Mouse (Mus musculus) fat pad, adult 2 months (tissue): ENCODE measurements around the gene Clca2.

ENCODE experiments used
- DNase-seq: peaks from one replicate; pipeline ENCODE4 v3.0.0-alpha.2; 2011; ENCODE audit warnings: low read depth, low spot score; ENCODE audit errors: extremely low read depth

Gene Clca2

DNA sequence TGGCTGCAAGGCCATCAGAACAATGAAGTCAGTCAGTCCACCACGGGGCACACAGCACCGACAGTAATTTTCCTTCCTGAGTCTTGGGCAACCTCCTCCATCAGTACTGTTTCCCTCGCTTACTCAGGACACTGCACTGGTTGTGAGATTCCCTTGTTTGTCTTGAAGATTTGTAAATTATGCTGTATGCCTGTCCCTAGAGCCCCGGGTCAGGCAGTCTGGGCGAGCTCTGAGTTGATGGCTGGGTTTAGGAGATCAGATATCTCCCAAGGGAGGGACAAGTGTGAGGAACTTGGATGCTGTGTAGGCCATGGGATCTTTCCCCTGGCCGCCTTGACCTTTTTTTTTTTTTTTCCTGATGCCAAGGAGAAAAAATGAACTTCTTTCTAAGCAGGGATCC is at the start of gene Clca2:
Clca2 (minus strand) TSS at position 153 of the 400 bp plus-strand sequence.
- no peak for DNase-seq

DNA sequence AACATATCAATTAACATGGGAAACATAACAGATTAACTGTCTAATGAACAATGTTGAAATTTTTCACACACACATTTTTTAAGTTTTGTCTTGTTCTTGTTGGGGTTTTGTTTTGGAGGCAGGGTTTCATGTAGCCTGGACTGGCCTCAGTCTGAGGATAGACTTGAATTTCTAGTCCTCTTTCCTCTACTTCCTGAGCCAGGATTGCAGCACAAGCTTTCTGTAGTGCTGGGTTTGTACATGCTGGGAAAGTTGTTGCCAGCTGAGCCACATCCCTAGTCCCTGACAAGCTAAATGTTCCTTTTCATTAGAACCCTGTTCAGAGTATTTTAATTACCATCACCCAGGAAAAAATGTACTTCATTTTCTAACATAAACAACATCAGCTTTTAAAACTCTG is 48.7 kb upstream of the Clca2 start:
- DNase-seq: peak; percentile 71

DNA sequence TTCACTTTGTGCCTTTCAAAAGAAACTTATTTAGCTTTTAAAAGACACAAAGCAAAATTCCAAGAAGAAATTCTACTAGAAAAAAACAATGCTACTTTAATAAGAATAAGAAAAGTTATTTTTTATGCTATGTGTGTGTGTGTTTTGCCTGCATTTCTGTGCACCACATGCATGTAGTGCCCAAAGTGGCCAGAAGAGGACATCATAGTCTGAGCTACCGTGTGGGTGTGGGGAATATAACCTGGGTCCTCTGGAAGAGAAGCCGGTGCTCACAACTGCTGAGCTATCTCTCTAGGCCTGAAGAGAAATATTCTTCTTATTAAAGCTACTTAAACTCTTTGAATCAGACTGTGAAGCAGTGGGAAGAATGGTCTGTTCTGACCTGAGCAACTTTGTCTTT is 48.2 kb upstream of the Clca2 start:
- DNase-seq: no peak

DNA sequence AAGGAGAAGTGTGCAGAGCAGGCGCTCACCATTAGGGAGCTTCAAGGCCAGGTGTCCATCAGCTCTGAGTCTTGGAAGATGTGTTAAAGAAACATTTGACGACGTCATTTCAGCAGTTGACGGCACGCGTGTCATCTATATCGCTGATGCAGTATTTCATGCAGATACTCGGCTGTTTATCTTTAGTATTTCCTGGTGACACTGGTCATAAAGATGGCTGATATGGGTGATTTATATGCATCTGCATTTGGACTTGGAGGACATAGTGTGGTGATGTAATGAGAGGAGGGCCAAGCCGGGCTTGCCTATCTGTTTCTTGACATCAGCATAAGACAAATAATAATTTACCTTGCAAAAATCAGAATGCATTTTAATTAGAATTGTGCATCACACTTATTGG is 47.6 kb upstream of the Clca2 start:
- no peak for DNase-seq

DNA sequence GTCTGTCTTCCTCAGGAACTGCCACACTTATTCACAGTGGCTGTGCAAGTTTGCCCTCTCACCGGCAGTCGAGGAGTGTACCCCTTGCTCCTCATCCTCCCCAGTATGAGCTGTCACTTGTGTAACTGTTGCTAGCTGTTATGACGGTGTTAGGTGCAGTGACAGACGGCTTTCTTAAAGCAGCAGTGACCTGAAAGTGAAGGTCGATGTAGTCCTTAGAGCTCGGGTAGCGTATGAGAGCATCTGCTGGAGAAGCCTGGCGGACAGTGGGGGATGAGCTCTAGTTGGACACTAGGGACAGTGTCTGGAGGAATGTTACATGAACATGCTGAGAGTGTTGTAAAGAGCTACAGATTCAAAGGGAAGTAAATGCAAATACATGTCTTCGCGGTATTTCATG is 44.6 kb upstream of the Clca2 start:
- no peak for DNase-seq

DNA sequence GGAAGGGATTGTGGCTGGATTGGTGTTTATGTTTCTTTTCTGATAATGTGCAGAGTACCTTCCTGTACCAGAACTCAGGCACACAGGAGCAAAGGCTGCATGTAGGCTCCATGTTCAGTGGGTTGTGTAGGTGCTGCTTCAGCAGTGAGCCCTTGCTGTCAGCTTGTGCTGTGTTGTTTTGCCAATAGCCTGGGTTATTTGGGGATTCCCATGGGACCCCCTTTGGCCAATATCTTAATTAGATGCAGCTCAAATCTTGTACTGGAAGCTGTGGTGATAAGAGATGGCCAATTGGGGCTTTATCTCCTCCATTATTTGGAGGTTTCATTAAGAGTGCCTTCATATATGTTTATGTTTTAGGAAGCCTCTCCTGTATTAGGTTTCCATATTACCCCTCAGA is 43.7 kb upstream of the Clca2 start:
- DNase-seq: no peak

DNA sequence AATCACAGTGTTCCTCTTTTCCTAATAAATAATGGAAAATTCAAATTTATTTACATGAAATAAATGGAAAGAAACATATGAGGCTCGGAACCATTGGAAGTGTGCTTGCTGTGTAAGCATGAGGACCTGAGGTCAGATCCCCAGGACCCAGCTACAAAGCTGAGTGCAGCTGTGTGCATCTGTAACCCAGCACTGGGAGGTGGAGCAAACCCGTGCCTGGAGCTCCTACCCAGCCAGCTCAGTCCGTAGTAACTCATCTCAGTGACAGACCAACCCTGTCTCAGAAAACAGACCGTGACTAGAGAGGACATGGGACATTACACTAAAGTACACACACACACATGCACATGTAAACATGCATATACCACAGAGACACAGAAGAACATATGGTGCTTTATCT is 41.0 kb upstream of the Clca2 start:
- DNase-seq: no peak

DNA sequence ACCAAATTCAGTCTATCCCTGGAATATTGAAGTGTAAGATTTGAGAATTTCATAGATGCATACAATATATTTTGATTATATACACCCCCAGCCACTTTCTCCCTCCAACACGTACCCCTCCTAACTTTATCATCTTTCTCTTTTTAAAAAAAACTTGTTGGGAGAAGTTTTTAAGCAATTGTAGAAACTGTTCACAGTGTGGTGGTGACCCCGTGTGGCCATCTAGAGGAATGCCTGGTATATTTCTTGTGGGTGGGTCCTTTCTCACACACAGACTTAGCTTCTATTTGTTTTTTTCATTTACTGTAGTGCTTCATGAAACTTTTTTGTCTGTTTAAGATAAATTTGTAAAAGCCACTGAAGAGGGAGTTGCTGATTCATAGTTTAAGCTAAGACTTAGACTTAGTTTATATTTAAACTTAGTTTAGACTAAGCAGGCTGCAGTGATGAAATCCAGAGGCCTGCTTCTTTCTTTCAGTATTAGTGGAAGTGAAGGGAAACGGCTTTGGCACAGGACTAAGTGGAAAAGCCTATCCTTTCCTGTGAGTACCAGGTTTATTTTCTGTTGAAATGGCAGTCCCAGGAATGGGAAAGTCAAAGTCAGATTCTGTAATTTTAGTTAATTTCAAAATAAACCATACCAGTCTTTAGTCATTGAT is 32.1 kb upstream of the Clca2 start:
- no peak for DNase-seq

DNA sequence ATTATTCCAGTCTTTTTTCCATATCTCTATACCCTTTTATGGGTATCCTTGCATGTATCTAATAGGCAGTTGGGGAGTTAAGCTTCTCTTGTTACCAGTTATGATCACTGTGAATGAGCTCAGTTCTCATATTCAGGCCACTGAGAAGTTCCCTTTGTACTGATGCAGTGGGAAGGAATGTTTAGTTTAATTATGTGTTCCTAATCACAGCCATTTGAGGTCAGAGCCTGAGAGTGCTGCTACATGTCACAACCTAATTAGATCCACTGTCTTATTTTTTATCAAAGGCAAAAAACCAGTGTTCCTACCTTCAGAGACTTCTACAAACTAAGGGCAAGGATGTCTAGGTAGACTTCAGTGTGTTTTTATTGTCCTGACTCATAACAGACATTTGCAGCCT is 30.1 kb upstream of the Clca2 start:
- no peak for DNase-seq

DNA sequence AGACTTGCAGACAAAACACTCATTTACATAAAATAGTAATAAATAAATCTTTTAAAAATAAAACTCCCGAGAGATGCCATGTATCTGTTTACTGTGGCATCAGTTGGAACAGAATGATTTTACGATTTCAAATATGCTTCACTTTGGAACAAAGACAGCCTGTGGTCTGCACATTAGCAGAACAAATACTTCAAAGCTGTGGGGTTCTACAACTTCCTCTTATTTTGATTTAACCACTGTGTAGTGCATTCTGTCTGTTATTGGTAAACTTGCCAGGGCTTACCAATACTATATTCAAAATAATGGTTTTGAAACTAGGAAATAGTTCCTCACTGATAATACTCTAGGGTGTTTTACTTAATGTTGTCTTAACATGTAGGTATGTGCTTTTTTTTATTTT is 27.4 kb upstream of the Clca2 start:
- no peak for DNase-seq

DNA sequence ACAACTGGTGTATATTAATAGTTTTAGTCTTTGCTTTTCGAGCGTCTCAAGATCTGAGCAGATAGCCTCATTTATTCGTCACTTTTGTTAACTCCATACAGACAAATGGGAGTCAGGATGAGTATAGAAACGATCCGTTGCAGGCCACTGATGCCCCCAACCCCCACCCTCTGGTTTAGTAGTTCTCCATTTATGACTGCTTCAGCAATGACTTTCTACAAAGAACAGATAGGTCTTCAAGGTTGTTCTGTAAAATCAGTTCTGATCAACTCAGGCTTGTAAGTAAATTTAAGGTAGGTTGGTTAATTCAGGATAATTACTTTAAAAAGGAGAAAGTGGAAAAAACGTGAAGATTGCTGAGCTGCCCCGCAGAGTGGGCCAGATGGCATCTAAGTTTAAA is 20.2 kb upstream of the Clca2 start:
- no peak for DNase-seq

DNA sequence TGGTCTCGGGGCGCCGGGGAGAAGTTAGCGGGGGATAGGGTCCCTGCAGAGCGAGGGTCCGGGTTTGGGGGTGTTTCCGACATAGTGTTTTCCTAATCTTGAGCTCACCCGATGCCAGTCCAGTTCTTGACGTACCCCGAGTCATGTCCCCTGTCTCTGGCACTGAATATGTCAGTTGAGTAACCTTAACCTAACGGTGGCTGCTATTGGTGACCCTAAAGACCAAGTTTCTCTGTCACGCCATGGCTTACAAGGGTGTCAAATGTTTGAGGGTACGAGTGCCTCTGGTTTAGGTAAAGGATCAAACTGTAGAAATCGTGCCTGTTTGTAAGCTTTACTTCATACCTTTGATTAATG is 19.7 kb upstream of the Clca2 start:
- DNase-seq: no peak

DNA sequence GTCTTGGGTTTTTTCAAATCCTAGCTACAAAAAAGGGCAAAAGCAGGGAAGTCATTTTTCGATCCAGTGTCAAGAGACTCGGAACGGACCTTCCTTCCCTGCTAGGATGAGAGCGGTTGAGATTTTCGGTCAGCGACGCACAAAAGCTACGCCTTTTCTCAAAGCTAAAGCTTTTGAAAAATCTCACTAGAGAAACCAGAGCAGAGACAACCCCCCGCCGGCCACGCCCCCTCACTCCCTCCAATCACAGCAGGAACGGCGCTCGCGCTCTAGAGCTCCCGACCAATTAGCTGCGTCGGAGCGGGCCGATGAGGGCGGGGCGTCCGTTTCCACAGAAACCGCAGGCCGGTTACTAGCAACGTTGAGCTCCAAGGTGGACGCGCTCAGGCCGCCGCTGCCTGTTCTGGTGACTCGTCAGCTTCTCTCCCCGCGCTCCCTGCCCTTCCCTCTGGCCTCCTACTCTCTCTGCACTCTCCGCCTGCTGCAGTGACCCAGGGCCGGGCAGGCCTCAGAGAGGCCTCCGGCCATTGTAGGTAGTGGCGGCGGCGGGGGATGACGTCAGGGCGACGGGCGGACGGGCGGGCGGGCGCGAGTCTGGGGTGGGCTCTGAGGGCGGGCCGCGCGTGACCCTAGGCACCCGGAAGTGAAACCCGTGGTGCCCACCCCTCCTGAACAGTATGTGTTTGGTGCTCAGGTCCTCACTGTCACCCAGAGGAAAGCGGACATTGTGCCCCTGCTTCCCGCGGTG is 19.2 kb upstream of the Clca2 start, which contains the start of gene Odf2l:
Odf2l (plus strand) TSS at position 335 of the 748 bp plus-strand sequence.
- DNase-seq: peak; percentile 39

DNA sequence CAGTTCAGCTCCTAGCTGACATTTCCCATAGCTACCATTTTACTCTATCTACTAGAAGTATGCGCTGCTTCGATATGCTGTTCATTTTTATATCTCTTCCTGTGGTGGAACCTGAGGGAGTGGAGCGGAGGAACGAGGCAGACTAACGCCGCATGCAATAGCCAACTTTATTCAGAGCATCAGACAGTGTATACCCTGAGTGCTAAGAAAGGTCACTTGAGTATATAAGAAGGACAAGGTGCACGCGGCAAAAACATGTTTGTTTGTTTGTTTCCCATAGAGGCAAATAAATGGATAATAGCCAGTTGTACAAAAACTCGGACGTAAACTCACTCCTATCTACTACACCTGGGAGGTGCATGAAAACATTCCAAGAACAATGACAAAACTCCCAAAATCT is 18.4 kb upstream of the Clca2 start:
- DNase-seq: no peak

DNA sequence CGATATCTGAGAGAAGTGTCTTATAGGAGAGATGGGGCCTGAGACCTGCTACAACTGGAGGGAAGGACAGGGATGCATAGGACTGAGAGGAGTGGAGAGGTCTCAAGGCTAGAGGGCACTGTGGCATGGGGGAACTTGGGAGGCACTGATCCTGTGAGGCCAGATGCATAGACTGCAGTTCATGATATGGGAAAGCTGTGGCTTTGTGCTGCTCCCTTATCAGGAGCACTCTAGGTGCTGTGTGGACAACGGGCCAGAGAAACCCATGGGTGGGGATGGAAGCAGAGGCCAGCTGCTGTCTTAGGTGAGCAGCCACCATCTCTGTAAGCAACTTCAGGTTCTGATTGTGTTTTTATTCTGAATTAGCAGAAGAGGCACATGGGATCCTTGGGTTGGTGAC is 15.9 kb upstream of the Clca2 start:
- DNase-seq: no peak

DNA sequence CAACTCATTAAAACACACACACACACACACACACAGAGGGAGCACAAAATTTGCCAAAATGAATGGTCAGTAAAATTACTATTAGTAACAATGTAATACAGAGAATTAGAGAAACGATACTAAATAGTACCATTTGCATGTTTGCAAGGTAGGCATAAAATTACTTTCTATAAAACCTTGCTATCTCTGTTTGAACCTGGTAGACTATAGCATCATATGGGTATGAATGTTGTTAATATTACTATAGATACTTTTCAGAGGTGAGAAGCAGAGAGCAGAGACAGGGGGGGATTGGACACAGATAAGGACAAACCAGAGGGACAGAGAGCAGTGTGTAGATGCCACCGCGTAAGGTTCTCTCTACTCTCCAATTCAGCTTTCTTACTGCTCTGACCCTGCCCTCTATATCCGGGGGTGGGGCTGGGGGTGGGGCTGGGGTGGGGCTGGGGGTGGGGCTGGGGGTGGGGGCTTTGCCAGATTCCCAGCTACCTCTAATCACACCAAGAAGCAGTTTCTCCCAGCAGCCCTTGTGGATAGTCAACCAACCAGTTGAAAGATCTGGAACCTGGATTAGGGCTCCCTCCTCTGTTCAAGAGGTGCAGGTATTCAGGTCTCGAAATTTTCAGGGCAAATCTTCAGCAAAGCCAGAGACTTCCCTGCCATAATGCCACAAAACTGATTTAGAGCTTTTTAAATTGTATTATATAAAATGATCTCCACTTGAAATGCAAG is 6.7 kb upstream of the Clca2 start:
- DNase-seq: no peak

DNA sequence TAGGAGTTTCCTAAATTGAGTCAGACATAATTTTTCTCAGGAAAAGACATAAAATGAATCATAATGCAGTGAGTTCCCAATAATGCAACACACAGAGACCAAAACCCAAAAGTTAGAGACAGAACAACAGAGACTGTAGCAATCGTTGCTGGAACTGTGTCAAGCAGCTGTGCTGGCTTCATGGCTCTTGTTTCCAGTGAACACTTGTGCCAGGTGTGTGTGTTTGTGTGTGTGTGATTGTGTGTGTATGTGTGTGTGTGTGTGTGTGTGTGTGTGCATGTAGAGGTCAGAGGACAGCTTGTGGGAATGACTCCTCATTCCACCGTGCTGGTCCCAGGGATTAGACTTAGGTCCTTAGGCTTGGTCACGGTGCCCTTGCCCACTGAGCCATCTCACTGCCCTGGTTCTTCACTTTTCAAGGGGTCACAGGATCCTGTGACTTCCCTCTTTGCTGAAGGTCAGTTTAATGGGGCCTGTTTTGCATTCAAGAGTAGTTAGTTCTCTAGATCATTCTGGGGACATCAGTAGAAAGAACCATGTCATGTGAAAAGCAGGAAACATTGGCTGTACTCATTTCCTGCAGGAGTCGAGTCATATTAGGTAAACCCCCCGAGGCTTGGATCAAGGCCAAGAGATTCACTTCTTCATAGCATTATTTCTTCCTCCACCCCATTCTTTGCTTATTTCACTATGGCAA is 6.0 kb upstream of the Clca2 start:
- DNase-seq: no peak

DNA sequence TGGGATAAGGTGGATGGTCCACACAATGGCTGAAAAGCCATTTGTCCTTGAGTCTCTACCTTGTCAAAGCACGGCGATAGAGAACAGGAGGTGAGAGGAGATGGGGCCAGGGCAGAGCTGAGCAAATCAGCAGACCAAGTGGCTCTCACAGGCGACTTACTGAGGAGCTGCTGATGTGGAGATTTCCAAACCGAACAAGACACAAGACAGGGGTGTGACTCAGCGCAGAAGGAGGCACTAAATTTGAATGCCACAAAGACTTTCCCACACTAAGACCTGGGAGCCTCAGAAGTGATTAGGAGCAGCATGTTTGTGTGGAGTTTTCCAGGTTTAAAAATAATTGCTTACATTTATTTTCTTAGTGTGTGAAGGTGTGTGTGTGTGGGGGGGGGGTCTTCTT is 4.5 kb upstream of the Clca2 start:
- no peak for DNase-seq

DNA sequence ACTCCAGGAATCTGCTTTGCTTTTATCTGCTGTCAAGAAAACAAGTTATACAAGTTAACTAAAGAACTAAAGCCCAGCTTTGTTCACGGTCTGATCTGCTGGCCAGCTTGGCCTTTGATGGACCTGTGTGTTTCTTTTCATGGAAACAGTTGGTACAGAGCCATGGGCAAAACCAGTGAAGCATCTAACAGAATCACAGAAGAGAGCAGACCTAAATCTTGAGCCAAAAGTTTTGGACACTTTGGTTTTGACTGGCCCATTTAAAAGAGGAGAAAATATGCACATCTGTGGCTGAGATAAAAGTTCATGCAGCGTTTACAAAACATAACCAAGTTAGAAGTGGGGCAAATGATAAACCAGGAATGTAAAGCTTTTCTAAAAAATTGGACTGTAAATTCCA is 4.1 kb upstream of the Clca2 start:
- DNase-seq: no peak

DNA sequence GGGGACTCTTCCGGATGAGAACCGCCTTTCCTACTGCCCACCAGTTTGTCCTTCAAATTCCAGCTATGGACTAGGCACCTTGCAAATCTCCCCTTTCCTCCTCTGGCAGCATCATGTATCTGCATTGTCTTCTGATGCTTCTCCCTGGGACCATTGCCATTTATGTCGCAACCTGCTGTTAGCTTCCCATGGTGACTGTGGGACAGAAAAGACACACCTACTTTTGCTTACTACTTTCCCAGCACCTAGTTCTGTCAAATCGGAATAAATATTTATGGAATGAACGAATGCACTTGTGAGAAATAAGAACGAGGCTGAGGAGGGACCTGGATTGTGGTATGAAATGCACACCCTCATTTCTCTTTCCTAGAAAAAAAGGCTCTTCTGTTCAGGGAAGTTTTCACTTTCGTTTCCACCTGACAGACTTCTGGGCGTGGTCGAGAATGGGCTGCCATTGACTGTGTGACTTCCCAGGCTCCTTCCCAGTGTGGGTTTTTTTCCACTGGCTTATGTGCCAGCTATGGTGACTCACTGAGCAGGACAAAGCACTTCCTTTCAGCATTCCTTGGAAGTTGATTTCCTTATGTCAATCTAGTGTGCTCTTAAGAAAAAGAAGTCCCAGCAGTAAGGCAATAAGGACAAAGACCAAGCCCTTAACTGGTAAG is 2.8 kb upstream of the Clca2 start:
- DNase-seq: peak; percentile 68
